Mouse (Mus musculus) myocyte (in vitro differentiated cells): Measurements from ENCODE around the gene Plce1. TPM values are rescaled to one million over a fixed set of nuclear protein-coding genes. Genes with fewer than 3 reads are reported as not detected.

Source experiments
- H3K27me3 ChIP-seq: one replicate; pipeline ENCODE4 v1.6.1; 2011; ENCODE audit not compliant: control insufficient read depth, insufficient read depth, insufficient read length
- H3K36me3 ChIP-seq: one replicate; pipeline ENCODE4 v1.6.1; 2011; ENCODE audit not compliant: control insufficient read depth, insufficient read depth
- H3K4me2 ChIP-seq: one replicate; pipeline ENCODE4 v1.6.1; 2011; ENCODE audit warnings: low read depth, control low read depth
- H3K4me3 ChIP-seq: one replicate; pipeline ENCODE4 v1.5.1; 2011; ENCODE audit warnings: mild to moderate bottlenecking, control low read depth, moderate library complexity
- H3K79me2 ChIP-seq: one replicate; pipeline ENCODE4 v1.6.1; 2011; ENCODE audit not compliant: control insufficient read depth, insufficient read depth
- H3ac ChIP-seq: one replicate; pipeline ENCODE4 v1.6.1; 2011; ENCODE audit not compliant: control insufficient read depth, insufficient read length
- CEBPB ChIP-seq: IDR thresholded peaks from 2 replicates; pipeline ENCODE4 v1.6.1; 2011; ENCODE audit warnings: mild to moderate bottlenecking, moderate library complexity; ENCODE audit not compliant: poor library complexity, insufficient read depth, severe bottlenecking
- E2F4 ChIP-seq: IDR thresholded peaks from one replicate; pipeline ENCODE4 v1.6.1; 2011; ENCODE audit warnings: mild to moderate bottlenecking, control low read depth, moderate library complexity; ENCODE audit not compliant: insufficient read depth
- MAX ChIP-seq: IDR thresholded peaks from one replicate; pipeline ENCODE4 v1.6.1; 2011; ENCODE audit warnings: low read depth, mild to moderate bottlenecking, control low read depth
- MYOD1 ChIP-seq, 3 experiments: IDR thresholded peaks; one replicate each; pipeline ENCODE4 v1.6.1; 2011; ENCODE audit warnings: control low read depth in 2 of 3, low read depth in 2 of 3, mild to moderate bottlenecking in 2 of 3, moderate library complexity in 1 of 3; ENCODE audit not compliant: insufficient read length in 2 of 3, control insufficient read depth in 1 of 3
- MYOG ChIP-seq, 3 experiments: IDR thresholded peaks; one replicate each; pipeline ENCODE4 v1.6.1; 2011; ENCODE audit warnings: control low read depth in 2 of 3, low read depth in 2 of 3, mild to moderate bottlenecking in 2 of 3; ENCODE audit not compliant: insufficient read length in 2 of 3, control insufficient read depth in 1 of 3, insufficient read depth in 1 of 3
- POLR2A ChIP-seq: IDR thresholded peaks from one replicate; pipeline ENCODE4 v1.6.1; 2011; ENCODE audit warnings: low read depth, mild to moderate bottlenecking, control low read depth, moderate library complexity; ENCODE audit not compliant: insufficient read length
- POLR2AphosphoS2 ChIP-seq: IDR thresholded peaks from one replicate; pipeline ENCODE4 v1.6.1; 2011; ENCODE audit warnings: low read depth, control low read depth; ENCODE audit not compliant: insufficient read length
- REST ChIP-seq: IDR thresholded peaks from one replicate; pipeline ENCODE4 v1.6.1; 2011; ENCODE audit warnings: mild to moderate bottlenecking, control low read depth, moderate library complexity; ENCODE audit not compliant: insufficient read depth, insufficient read length
- SRF ChIP-seq: IDR thresholded peaks from one replicate; pipeline ENCODE4 v1.6.1; 2011; ENCODE audit warnings: low read depth; ENCODE audit not compliant: control insufficient read depth, insufficient read length
- TCF12 ChIP-seq: IDR thresholded peaks from one replicate; pipeline ENCODE4 v1.6.1; 2011; ENCODE audit warnings: mild to moderate bottlenecking, control low read depth; ENCODE audit not compliant: poor library complexity, insufficient read depth, severe bottlenecking
- TCF3 ChIP-seq: IDR thresholded peaks from one replicate; pipeline ENCODE4 v1.6.1; 2011; ENCODE audit warnings: low read depth, control low read depth; ENCODE audit not compliant: insufficient read length
- USF1 ChIP-seq: IDR thresholded peaks from one replicate; pipeline ENCODE4 v1.6.1; 2011; ENCODE audit warnings: low read depth, mild to moderate bottlenecking, control low read depth, moderate library complexity
- polyA plus RNA-seq: library from polyadenylated mRNA; unstranded; fragments of >200 nt; fragmentation: generic; extraction: Trizol; gene quantifications from one replicate; pipeline ENCODE4 v1.2.1, GENCODE M21; 2012; ENCODE audit warnings: missing spikeins

Plce1 gene
- polyA plus RNA-seq, 1 experiment: 0.01 TPM

DNA sequence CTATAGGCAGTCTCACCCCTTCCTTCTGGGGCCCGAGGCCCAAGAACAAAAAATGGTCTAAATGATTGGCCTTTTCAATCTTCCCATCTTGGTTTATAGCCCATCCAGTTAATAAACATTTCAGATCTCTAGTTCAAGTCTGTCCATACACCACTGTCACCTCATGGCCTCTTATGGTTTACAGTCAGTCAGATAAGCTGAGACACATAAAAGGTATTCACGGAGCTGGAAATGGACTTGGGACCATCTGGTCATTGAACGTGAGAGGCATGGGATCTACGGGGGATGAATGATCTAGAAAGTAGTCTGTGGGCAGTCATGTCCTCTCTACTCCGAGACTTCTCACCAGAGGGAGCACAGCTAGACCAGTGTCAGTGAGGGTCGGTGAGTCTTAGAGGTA lies 210.6 kb downstream of the Plce1 start:
- H3K4me3 ChIP-seq: no peak overlapping the region
- H3K36me3 ChIP-seq: no peaks in the 10 kb centered on the region
- no peak overlapping the region for H3ac ChIP-seq
- H3K27me3 ChIP-seq: no peaks in the 10 kb centered on the region
- H3K79me2 ChIP-seq: no peaks in the 10 kb centered on the region
- H3K4me2 ChIP-seq: no peak overlapping the region
- TF ChIP-seq MYOD1 (IDR thresholded peaks at IDR 0.05; ENCODE audit: control insufficient read depth in 1 of 3, insufficient read length in 2 of 3, low read depth in 2 of 3) (no peak), CEBPB (no peak), SRF (no peak)

DNA sequence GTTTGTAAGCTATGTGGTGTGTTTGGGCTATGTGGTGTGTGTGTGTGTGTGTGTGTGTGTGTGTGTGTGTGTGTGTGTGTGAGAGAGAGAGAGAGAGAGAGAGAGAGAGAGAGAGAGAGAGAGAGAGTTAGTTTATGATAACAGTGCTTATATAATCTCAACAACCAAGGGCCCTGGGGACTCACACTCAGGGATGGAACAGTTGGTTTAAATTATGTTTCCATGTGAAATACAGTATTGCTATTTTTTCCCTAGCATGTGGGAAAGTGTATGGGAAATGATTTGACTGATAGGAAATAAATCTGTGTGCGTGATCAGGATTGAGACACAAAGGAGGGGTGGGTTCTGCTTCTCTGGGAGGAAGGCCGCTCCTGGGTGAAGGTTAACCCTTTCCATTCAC lies 212.4 kb downstream of the Plce1 start:
- Histone ChIP-seq H3K79me2 (no peaks in the 10 kb centered on the region), H3ac (no peak overlapping the region)

DNA sequence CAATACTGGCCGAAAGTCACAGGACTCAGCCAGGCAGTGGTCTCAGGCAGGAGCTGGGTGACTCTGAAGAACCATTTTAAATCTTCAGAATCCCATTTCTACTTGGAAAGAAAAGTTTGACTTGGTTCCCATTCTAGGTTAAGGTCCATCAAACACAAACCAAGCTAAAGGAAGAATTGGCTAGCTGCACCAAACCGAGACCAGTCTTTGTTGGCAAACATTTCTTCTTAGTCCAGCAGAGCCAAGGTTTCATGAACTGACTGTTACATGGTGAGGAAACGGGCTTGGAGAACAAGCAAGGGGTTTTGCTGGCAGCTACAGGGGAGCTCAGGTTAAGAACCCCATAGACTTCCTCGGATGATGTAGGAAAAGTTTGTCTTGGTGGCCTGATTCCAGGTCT lies 212.9 kb downstream of the Plce1 start:
- H3K27me3 ChIP-seq: no peaks in the 10 kb centered on the region
- TF ChIP-seq MYOD1 (IDR thresholded peaks at IDR 0.05; ENCODE audit: control insufficient read depth in 1 of 3, insufficient read length in 2 of 3, low read depth in 2 of 3) (no peak), CEBPB (no peak), MYOG (IDR thresholded peaks at IDR 0.05; ENCODE audit: control insufficient read depth in 1 of 3, insufficient read depth in 1 of 3, insufficient read length in 2 of 3, low read depth in 2 of 3) (no peak), MAX (no peak), REST (no peak), E2F4 (no peak), TCF3 (no peak), POLR2A (no peak), SRF (no peak), TCF12 (no peak)

More for the DNA sequence above, 212.4 kb downstream of the Plce1 start:
- H3K4me2 ChIP-seq: no peak overlapping the region
- no peaks in the 10 kb centered on the region for H3K27me3 ChIP-seq
- no peak for TF ChIP-seq E2F4
- TF ChIP-seq MYOD1 (IDR thresholded peaks at IDR 0.05; ENCODE audit: control insufficient read depth in 1 of 3, insufficient read length in 2 of 3, low read depth in 2 of 3): no peak
- no peak for TF ChIP-seq TCF12
- no peak for TF ChIP-seq TCF3
- no peak for TF ChIP-seq REST
- TF ChIP-seq CEBPB: no peak
- TF ChIP-seq MAX: no peak
- no peak for TF ChIP-seq USF1
- no peak for TF ChIP-seq POLR2AphosphoS2
- no peak for TF ChIP-seq SRF
- TF ChIP-seq POLR2A: no peak
- TF ChIP-seq MYOG (IDR thresholded peaks at IDR 0.05; ENCODE audit: control insufficient read depth in 1 of 3, insufficient read depth in 1 of 3, insufficient read length in 2 of 3, low read depth in 2 of 3): no peak
- H3K4me3 ChIP-seq: no peak overlapping the region
- H3K36me3 ChIP-seq: no peaks in the 10 kb centered on the region

DNA sequence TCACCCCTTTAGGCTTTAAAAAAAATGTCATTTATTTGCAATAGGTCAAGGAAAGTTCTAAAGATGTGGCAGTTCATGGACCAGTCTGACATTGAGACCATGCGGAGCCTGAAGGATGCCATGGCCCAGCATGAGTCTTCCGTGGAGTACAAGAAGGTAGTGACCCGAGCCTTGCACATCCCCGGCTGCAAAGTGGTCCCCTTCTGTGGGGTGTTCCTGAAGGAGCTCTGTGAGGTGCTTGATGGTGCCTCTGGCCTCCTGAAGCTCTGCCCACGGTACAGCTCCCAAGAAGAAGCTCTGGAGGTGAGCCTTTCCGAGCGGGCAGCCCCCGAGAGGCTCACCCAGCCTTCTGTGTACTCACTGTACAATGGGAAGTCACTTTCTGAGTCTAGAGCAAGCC lies 220.9 kb downstream of the Plce1 start:
- H3K79me2 ChIP-seq: no peaks in the 10 kb centered on the region
- H3ac ChIP-seq: no peak overlapping the region
- H3K4me3 ChIP-seq: no peak overlapping the region
- H3K27me3 ChIP-seq: no peaks in the 10 kb centered on the region
- no peak overlapping the region for H3K4me2 ChIP-seq
- TF ChIP-seq REST: no peak
- no peak for TF ChIP-seq SRF
- no peak for TF ChIP-seq POLR2AphosphoS2
- no peak for TF ChIP-seq MYOG (IDR thresholded peaks at IDR 0.05; ENCODE audit: control insufficient read depth in 1 of 3, insufficient read depth in 1 of 3, insufficient read length in 2 of 3, low read depth in 2 of 3)
- TF ChIP-seq TCF3: no peak
- no peak for TF ChIP-seq CEBPB
- no peak for TF ChIP-seq USF1
- TF ChIP-seq TCF12: no peak
- H3K36me3 ChIP-seq: no peaks in the 10 kb centered on the region

More for the DNA sequence above, 212.9 kb downstream of the Plce1 start:
- Histone ChIP-seq H3K79me2 (no peaks in the 10 kb centered on the region), H3K4me3 (no peak overlapping the region), H3ac (no peak overlapping the region), H3K36me3 (no peaks in the 10 kb centered on the region), H3K4me2 (no peak overlapping the region)

DNA sequence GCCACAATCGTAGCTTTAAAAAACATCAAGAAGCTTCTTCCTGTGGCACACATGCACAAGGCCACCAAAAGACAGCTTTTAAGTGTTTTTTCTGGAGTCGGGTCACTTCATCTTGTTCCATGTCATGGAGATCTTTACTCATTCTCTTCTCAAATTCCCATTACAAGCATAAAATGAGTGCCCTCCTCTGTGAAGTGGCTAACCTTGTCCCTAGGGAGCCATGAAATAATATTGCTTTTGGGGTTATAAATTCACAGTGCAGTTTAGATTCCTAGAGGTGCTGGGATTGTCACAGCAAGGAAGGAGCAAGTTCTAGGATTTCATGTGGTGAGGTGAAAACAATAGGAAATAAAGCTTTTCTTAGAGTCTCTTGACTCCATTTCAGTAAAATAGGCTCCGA lies 223.8 kb downstream of the Plce1 start:
- TF ChIP-seq TCF12: no peak
- no peak for TF ChIP-seq POLR2AphosphoS2
- no peak for TF ChIP-seq REST
- no peak for TF ChIP-seq MYOG (IDR thresholded peaks at IDR 0.05; ENCODE audit: control insufficient read depth in 1 of 3, insufficient read depth in 1 of 3, insufficient read length in 2 of 3, low read depth in 2 of 3)
- no peak for TF ChIP-seq USF1
- TF ChIP-seq CEBPB: no peak
- no peak for TF ChIP-seq TCF3
- no peak for TF ChIP-seq MAX
- TF ChIP-seq E2F4: no peak
- no peak for TF ChIP-seq POLR2A
- TF ChIP-seq MYOD1 (IDR thresholded peaks at IDR 0.05; ENCODE audit: control insufficient read depth in 1 of 3, insufficient read length in 2 of 3, low read depth in 2 of 3): no peak
- no peak for TF ChIP-seq SRF
- Histone ChIP-seq H3K4me2 (no peak overlapping the region), H3K4me3 (no peak overlapping the region), H3ac (no peak overlapping the region), H3K36me3 (no peaks in the 10 kb centered on the region), H3K27me3 (no peaks in the 10 kb centered on the region), H3K79me2 (no peaks in the 10 kb centered on the region)
